Mouse (Mus musculus) embryonic facial prominence, embryonic 11.5 days (tissue): ENCODE measurements around the gene Ralgps2. TPM values are rescaled to one million over a fixed set of nuclear protein-coding genes. Genes with fewer than 3 reads are reported as not detected.

Experiments used
- ATAC-seq: fragments of 200-750 bp; cut with Nextera tagmentation; replicated peaks from 2 replicates; pipeline ENCODE4 v1.8.0; 2017; ENCODE audit warnings: low read depth; ENCODE audit not compliant: insufficient number of reproducible peaks, low FRiP score, low TSS enrichment
- DNase-seq: peaks from one replicate; pipeline ENCODE4 v3.0.0-alpha.2; 2015; ENCODE audit warnings: low spot score
- H3K27ac ChIP-seq: fragments of 300-500 bp; sonication (generic); replicated peaks from 2 replicates; pipeline ENCODE4 v1.5.1; 2014; ENCODE audit warnings: mild to moderate bottlenecking, low read depth, low read length, control low read depth
- H3K27me3 ChIP-seq: fragments of 300-500 bp; sonication (generic); 2 replicates; pipeline ENCODE4 v1.6.1; 2014; ENCODE audit warnings: mild to moderate bottlenecking, low read length, moderate library complexity, mixed read lengths; ENCODE audit not compliant: control insufficient read depth, insufficient read depth
- H3K36me3 ChIP-seq: fragments of 300-500 bp; sonication (generic); replicated peaks from 2 replicates; pipeline ENCODE4 v1.6.1; 2014; ENCODE audit warnings: low read depth, mild to moderate bottlenecking, low read length, moderate library complexity, mixed read lengths; ENCODE audit not compliant: control insufficient read depth, insufficient read depth
- H3K4me1 ChIP-seq: fragments of 300-500 bp; sonication (generic); 2 replicates; pipeline ENCODE4 v1.6.1; 2014; ENCODE audit warnings: low read length, mixed read lengths; ENCODE audit not compliant: control insufficient read depth, insufficient read depth
- H3K4me2 ChIP-seq: fragments of 300-500 bp; sonication (generic); 2 replicates; pipeline ENCODE4 v1.6.1; 2014; ENCODE audit warnings: low read depth, mild to moderate bottlenecking, control low read depth, low read length, moderate library complexity
- H3K4me3 ChIP-seq: fragments of 300-500 bp; sonication (generic); 2 replicates; pipeline ENCODE4 v1.5.1; 2014; ENCODE audit warnings: low read depth, low read length, control low read depth
- H3K9ac ChIP-seq: fragments of 300-500 bp; sonication (generic); replicated peaks from 2 replicates; pipeline ENCODE4 v1.6.1; 2014; ENCODE audit warnings: mild to moderate bottlenecking, control low read depth, low read length
- H3K9me3 ChIP-seq: fragments of 300-500 bp; sonication (generic); replicated peaks from 2 replicates; pipeline ENCODE4 v1.6.1; 2016; ENCODE audit warnings: mild to moderate bottlenecking, low read length, inconsistent platforms, mixed read lengths; ENCODE audit not compliant: control insufficient read depth
- WGBS: fragments of 180-500 bp; shearing (Covaris S2); extraction: QIAGEN DNeasy Blood & Tissue Kit; methylation state at CpG from one replicate; pipeline ENCODE4 v1.1.7; 2014; 5-methylcytosine and 5-hydroxymethylcytosine counted together
- polyA plus RNA-seq: library from polyadenylated mRNA; unstranded; fragments of >200 nt; fragmentation: Nextera tagmentation; extraction: Ambion mirVana; gene quantifications from 2 replicates; pipeline ENCODE4 v1.2.1, GENCODE M21; 2014

Gene Ralgps2
- polyA plus RNA-seq, 1 experiment from 2014 or later: 76.1 TPM

DNA sequence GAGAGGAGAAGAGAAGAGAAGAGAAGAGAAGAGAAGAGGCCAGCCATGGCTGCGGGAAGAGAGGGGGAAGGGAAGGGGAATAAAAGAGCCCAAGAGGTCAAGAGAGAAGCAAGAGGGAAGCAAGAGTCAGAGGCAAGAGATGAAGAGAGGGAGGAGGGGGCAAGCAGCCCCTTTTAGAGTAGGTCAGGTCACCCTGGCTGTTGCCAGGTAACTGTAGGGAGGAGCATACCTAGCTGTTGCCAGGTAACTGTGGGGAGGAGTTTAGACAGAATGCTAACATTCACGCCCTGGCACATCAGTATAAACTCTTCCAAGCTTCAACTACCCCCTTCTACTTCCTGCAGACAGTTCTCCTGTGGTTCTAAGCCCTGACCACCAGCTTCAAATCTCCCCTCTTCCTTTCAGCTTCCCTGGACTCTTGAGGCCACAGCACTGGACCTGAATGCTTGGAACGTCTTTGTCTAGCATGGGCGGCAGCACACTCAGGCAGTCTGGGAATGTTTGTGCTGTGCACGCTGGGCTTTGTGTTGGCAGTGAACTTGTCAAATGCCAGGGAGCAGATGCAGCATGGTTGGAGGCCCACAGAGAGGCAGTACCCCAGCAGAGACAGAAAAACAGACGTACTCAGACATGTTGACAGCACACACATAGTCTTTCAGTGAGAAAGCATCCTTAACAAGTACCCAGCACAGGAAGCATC is 152.1 kb downstream of the Ralgps2 start:
- no peak overlapping the region for H3K27ac ChIP-seq
- H3K36me3 ChIP-seq: no peaks in the 10 kb centered on the region
- H3K4me2 ChIP-seq: no peak overlapping the region
- H3K4me1 ChIP-seq: no peaks in the 10 kb centered on the region; the same call in 1 of the 2 replicates
- H3K4me3 ChIP-seq: no peak overlapping the region
- DNase-seq (no peak), ATAC-seq (no peak)
- H3K9ac ChIP-seq: no peak overlapping the region
- WGBS: 50% methylated on average over 6 of the region's 6 CpGs
- no peaks in the 10 kb centered on the region for H3K27me3 ChIP-seq
- H3K9me3 ChIP-seq: no peaks in the 10 kb centered on the region

DNA sequence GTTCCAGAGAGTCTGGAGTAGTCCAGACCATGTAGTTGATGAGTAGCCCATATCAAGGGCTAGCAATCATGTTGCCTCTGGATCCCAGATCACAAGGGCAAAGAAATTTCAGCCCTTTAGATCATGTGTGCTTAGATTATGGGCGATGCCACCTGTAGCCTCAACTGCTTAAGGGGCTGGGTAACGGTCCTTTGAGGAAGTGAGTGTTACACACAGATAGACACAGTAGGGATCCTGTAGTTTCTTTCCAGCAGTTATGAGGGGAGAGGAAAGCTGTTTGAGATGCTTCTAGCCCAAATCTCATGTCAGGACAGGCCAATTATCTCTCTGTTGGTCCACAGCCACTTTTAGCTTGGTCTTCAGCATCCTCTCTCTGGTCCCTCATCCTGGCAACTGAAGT is 153.4 kb downstream of the Ralgps2 start:
- Histone ChIP-seq H3K4me2 (no peak overlapping the region), H3K9me3 (no peaks in the 10 kb centered on the region), H3K27ac (no peak overlapping the region), H3K9ac (no peak overlapping the region), H3K4me3 (no peak overlapping the region), H3K36me3 (no peaks in the 10 kb centered on the region), H3K27me3 (no peaks in the 10 kb centered on the region), H3K4me1 (peaks cover 7% of the 10 kb centered on the region)
- DNase-seq: no peak
- ATAC-seq: no peak
- WGBS: 92% methylated on average over 2 of the region's 2 CpGs

DNA sequence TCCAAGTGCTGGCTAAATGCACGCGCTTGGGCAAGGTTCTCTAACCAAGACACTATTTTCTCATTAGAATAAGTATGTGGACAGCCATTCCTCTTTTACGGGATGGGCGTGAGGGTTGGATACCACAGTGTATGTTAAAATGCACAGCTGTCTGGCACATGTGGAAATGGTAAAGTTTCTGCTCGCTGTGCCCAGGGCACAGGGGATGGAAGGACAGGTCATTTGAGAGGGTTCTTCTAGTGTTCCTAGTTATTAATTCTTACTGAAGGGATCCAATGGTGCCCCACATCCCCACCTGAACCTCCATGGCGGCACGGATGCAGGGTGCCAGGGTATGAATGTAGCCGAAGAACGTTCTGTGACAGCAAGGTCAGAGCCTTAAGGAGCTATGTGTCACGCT is 154.5 kb downstream of the Ralgps2 start:
- Histone ChIP-seq H3K4me2 (no peak overlapping the region), H3K9me3 (no peaks in the 10 kb centered on the region), H3K36me3 (no peaks in the 10 kb centered on the region), H3K27me3 (no peaks in the 10 kb centered on the region), H3K9ac (no peak overlapping the region), H3K27ac (no peak overlapping the region), H3K4me1 (peaks cover 7% of the 10 kb centered on the region), H3K4me3 (no peak overlapping the region)
- DNase-seq: no peak
- no peak for ATAC-seq
- WGBS: 79% methylated on average over 10 of the region's 10 CpGs

DNA sequence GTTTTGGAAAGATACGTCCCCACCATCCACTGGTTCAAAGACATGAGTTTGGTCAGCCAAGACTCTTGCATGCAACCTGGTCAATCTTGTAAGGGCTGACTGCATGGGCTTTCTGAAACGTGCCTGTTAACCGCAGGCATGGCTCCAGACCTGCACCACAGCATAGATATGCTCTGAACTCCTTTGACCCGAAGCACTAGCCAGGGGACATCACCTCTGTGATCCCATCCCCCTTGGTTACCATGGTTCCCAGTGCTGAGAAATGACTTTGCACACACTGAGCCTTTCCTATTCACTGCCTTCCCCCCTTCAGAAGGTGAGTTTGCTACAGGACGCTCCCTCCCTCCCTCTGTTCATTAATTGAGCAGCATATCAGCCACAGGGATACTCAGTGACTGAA is 155.3 kb downstream of the Ralgps2 start:
- Histone ChIP-seq H3K27ac (no peak overlapping the region), H3K36me3 (no peaks in the 10 kb centered on the region), H3K4me1 (peaks cover 7% of the 10 kb centered on the region), H3K4me2 (no peak overlapping the region), H3K4me3 (no peak overlapping the region), H3K9ac (no peak overlapping the region), H3K9me3 (no peaks in the 10 kb centered on the region), H3K27me3 (no peaks in the 10 kb centered on the region)
- 58% methylated on average over 5 of the region's 5 CpGs for WGBS
- no peak for ATAC-seq
- DNase-seq: no peak

DNA sequence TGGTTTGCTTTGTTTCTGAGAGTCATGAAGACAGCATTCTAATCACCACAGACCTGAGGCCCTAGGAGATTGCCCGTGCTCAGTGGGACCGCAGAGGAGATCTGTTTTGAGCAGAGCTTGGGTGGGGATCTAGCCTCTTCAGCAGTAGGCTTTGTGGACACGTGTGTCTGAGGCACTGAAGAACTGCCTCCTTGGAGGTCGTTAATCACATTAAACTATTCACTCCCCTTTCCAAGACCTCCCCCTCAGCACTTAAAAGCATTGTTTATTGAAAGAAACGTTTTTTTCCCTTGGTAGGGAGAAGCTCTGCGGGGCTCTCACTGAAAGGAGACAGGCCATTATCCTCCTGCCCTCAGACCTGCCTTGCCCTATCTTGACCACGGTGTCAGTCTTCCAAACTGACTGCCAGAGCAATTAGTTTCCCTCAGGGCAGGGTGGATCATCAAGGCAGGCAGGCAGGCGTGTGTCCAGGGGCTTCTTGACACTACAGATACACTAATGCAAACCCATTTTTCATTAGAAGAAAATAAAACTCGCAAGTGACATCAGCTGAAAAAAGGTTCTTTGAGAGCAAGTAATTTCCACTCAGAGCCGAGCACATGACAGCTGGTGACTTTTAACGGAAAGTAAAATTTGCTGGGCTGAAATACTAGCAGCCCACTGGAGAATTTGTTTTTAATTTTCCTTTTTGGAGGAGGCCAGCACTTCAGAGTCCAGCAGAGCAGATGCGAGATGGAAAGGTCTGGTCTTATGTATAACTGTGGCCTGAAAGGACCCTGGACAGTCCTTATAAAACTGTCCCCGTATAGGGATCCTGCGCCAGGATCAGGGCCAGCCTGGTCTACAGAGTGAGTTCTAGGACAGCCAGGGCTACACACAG is 157.2 kb downstream of the Ralgps2 start:
- no peak for DNase-seq
- H3K4me1 ChIP-seq: peaks cover 7% of the 10 kb centered on the region

DNA sequence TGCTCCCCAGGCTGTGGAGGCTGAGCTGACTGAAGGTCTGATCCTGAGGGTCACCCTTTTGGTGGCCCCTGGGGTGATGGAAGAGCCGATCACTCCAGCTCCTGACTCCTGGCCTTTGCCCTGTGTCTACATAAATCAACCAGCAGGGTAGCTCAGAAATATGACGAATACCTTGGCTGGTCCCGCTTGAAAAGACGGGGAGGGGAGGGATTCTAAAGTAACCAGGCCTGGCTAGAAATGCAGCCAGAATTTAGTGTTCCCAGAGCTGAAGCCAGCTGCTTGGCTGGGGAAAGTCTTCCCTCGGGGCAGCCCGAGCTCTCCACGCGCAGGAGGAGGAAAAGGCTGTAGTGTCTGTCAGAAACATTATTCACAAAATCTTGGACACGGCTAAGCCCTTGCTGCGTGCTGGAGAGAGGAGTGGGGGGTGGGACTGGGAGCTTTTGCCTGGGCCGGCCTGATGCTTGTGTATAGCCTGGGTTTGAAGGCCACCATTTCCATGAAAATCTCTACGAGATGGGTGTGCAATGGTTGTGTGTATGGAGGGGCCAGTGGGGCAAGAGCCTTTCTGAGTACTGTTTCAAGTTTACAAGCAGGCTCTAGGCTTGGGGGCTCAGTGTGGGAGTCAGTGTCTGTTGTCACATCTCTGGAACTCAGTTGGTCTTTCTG is 158.2 kb downstream of the Ralgps2 start:
- Histone ChIP-seq H3K4me3 (no peak overlapping the region), H3K9me3 (no peaks in the 10 kb centered on the region), H3K4me1 (peaks cover 7% of the 10 kb centered on the region), H3K9ac (peak overlapping the region; percentile 23; the same call in 1 of the 2 replicates), H3K27ac (peak overlapping the region; percentile 75), H3K4me2 (no peak overlapping the region), H3K27me3 (no peaks in the 10 kb centered on the region), H3K36me3 (no peaks in the 10 kb centered on the region)
- WGBS: 9% methylated on average over 12 of the region's 12 CpGs
- peak; percentile 63 for DNase-seq
- peak; percentile 40 for ATAC-seq

More for the DNA sequence above, 157.2 kb downstream of the Ralgps2 start:
- no peaks in the 10 kb centered on the region for H3K27me3 ChIP-seq
- H3K9ac ChIP-seq: no peak overlapping the region
- WGBS: 19% methylated on average over 14 of the region's 14 CpGs
- no peaks in the 10 kb centered on the region for H3K36me3 ChIP-seq
- H3K4me3 ChIP-seq: no peak overlapping the region
- no peak overlapping the region for H3K4me2 ChIP-seq
- H3K27ac ChIP-seq: peak overlapping the region; percentile 75; the same call in 1 of the 2 replicates
- H3K9me3 ChIP-seq: no peaks in the 10 kb centered on the region
- ATAC-seq: no peak; the same call in 1 of the 2 replicates

DNA sequence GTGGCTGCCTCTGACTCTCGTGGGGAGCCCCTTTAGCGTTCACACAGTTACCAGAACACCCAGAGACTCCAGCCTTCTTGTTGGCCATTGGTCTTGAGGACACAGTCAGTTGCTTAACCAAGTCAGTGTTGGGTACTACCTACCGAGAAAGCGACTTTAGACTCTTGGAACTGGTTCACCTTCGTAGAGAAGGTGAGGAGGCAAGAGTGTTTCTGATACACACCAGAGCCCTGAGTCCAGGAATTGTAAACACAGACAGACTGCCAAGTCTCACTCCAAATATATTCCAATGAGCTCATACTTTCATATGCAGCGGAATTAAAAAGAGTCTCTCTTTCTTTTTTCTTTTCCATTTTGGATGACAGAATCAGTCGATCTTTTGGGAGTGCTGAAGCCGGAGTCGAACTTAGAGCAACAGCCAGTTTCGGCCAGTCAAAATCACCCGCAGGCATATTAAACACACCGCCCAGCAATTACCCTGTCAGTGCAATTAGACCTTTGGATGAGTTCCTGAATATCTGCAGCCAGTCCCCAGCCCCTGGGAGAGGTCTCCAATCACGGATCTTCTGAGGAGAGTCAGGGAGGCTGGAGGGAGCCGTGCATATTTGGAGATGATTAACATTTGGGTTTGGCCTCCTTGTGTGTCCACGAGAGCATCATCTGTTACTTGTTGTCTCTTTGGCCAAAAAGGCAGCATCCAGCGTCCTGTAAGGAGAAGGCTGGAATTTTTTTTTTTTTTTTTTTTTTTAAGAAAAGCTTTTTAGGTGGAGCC is 159.0 kb downstream of the Ralgps2 start:
- H3K36me3 ChIP-seq: no peaks in the 10 kb centered on the region
- no peak overlapping the region for H3K4me3 ChIP-seq
- peak overlapping the region; percentile 75 for H3K27ac ChIP-seq
- no peak for ATAC-seq
- peak; percentile 45 for DNase-seq
- H3K9ac ChIP-seq: no peak overlapping the region
- no peaks in the 10 kb centered on the region for H3K27me3 ChIP-seq
- no peaks in the 10 kb centered on the region for H3K9me3 ChIP-seq
- peaks cover 7% of the 10 kb centered on the region for H3K4me1 ChIP-seq
- WGBS: 41% methylated on average over 16 of the region's 16 CpGs
- no peak overlapping the region for H3K4me2 ChIP-seq
